Mouse (Mus musculus) G1E (cell line): ENCODE measurements around the gene E130309D02Rik.

Experiments used
- CTCF ChIP-seq: IDR thresholded peaks from 2 replicates; pipeline ENCODE4 v1.5.1; 2012; ENCODE audit warnings: low read depth, low read length, inconsistent platforms, mixed read lengths
- GATA1 ChIP-seq: IDR thresholded peaks from 2 replicates; pipeline ENCODE4 v1.6.1; 2012; ENCODE audit warnings: borderline replicate concordance, low read length, inconsistent platforms, mixed read lengths
- POLR2AphosphoS5 ChIP-seq: IDR thresholded peaks from 2 replicates; pipeline ENCODE4 v1.6.1; 2012; ENCODE audit warnings: low read depth, low read length, inconsistent platforms; ENCODE audit not compliant: insufficient replicate concordance
- TAL1 ChIP-seq: conservative IDR thresholded peaks from 2 replicates; pipeline ENCODE4 v1.6.1; 2012; ENCODE audit warnings: low read depth, low read length, inconsistent platforms, mixed read lengths

- TF ChIP-seq CTCF (no peak), GATA1 (no peak), TAL1 (no peak), POLR2AphosphoS5 (no peak)
These were observed 5.2 kb downstream of the E130309D02Rik start for GRCm38 (mm10) chr5:143309916-143310315.
